6 mouse cellular contexts compared by ENCODE assay signal in genomic region chr10:68009867-68010266, GRCm38 (mm10).
"Had no signal": no experiment of that assay in that cellular context is flagged by ENCODE, and none has a peak within 500 bp of the region (broad histone marks: within the 10 kb centered on the region; RNA-seq: fewer than 3 reads in every experiment).

No protein-coding gene starts in this region.

- DNase-seq: liver, postnatal 0 days; lung, adult 2 months; lung, postnatal 14 days; lung, postnatal 36 days; thymus, postnatal 14 days; thymus, postnatal 36 days had no signal
